Mouse (Mus musculus) cerebellum, adult (tissue): ENCODE measurements at regions not wholly inside any gene's neighbourhood (a gene's known extent, or its start where the extent isn't known, plus 50 kb on each side); places are given as distances from the start of the nearest gene placed in this dataset.

Experiments
- ATAC-seq: cut with Nextera tagmentation; 2 replicates; pipeline ENCODE4 v1.9.2; 2017; ENCODE audit warnings: mild to moderate bottlenecking, moderate library complexity, mixed read lengths; ENCODE audit not compliant: insufficient number of reproducible peaks, low FRiP score, low TSS enrichment

DNA sequence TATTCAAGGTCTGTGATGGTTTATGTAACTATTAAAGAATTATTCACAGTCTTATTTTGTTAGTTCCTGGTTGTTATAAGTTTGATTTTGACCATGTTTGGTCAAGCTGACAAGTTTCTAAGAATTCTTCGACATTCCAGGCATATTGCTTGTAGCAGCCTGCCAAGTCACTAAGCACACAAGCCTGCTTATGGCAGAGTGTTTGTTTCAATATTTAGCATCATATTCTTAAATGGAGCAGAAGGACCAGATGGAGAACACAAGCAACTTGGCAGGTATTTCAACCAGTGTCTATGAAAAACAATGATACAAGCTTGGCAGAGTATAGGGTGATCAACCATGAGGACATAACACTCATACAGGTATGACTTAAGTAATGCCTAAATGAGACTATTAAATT is 55.8 kb upstream of the Trim52 start:
- ATAC-seq: peak; percentile 93

- ATAC-seq: no peak
These were observed 53.1 kb upstream of the Trim52 start for GRCm38 (mm10) chr14:106052585-106053551.
